Mouse (Mus musculus): ENCODE measurements around the gene Rras2. TPM values are rescaled to one million over a fixed set of nuclear protein-coding genes. Genes with fewer than 3 reads are reported as not detected.

Rras2 gene
- polyA plus RNA-seq, 1 experiment from 2014 or later, result 57.5 TPM

- Histone ChIP-seq H3K4me1 (peaks cover 80% of the 10 kb centered on the region), H3K36me3 (no peaks in the 10 kb centered on the region), H3K4me3 (peak overlapping the region; percentile 27; the same call in 1 of the 2 replicates), H3K9me3 (no peaks in the 10 kb centered on the region), H3K27ac (peak overlapping the region; percentile 32; the same call in 1 of the 2 replicates), H3K27me3 (ENCODE audit: insufficient read depth, poor library complexity, severe bottlenecking) (no peaks in the 10 kb centered on the region)
- 65% methylated on average over 24 of the region's 24 CpGs for WGBS
- no peak for DNase-seq (ENCODE audit: low spot score)
These were observed 13.8 kb downstream of the Rras2 start for GRCm38 (mm10) chr7:114103629-114104347.

GRCm38 (mm10) chr7:114103152-114103551 is 14.4 kb downstream of the Rras2 start:
- H3K9me3 ChIP-seq, result no peaks in the 10 kb centered on the region
- H3K27me3 ChIP-seq (ENCODE audit: insufficient read depth, poor library complexity, severe bottlenecking), result no peaks in the 10 kb centered on the region
- H3K27ac ChIP-seq, result no peak overlapping the region
- no peaks in the 10 kb centered on the region for H3K36me3 ChIP-seq
- DNase-seq (ENCODE audit: low spot score), result no peak
- peaks cover 75% of the 10 kb centered on the region for H3K4me1 ChIP-seq
- no peak overlapping the region for H3K4me3 ChIP-seq
- WGBS, result 81% methylated on average over 4 of the region's 4 CpGs

GRCm38 (mm10) chr7:114102609-114103008 is 15.0 kb downstream of the Rras2 start:
- Histone ChIP-seq H3K27ac (no peak overlapping the region), H3K9me3 (no peaks in the 10 kb centered on the region), H3K4me3 (no peak overlapping the region), H3K27me3 (ENCODE audit: insufficient read depth, poor library complexity, severe bottlenecking) (no peaks in the 10 kb centered on the region), H3K4me1 (peaks cover 70% of the 10 kb centered on the region), H3K36me3 (no peaks in the 10 kb centered on the region)
- no peak for DNase-seq (ENCODE audit: low spot score)
- WGBS, result 53% methylated on average over 4 of the region's 4 CpGs

- DNase-seq (ENCODE audit: low spot score), result no peak
- 37% methylated on average over 3 of the region's 3 CpGs for WGBS
- H3K4me1 ChIP-seq, result peaks cover 68% of the 10 kb centered on the region
- H3K27ac ChIP-seq, result 0 out of 2 replicates have a peak overlapping the region, but pooled peaks have one; percentile 47
- no peaks in the 10 kb centered on the region for H3K27me3 ChIP-seq (ENCODE audit: insufficient read depth, poor library complexity, severe bottlenecking)
- no peaks in the 10 kb centered on the region for H3K36me3 ChIP-seq
- no peaks in the 10 kb centered on the region for H3K9me3 ChIP-seq
- no peak overlapping the region for H3K4me3 ChIP-seq
These were observed 16.2 kb downstream of the Rras2 start for GRCm38 (mm10) chr7:114101412-114101811.

- no peak for DNase-seq (ENCODE audit: low spot score)
- no peaks in the 10 kb centered on the region for H3K27me3 ChIP-seq (ENCODE audit: insufficient read depth, poor library complexity, severe bottlenecking)
- no peak overlapping the region for H3K27ac ChIP-seq
- H3K4me3 ChIP-seq, result no peak overlapping the region
- H3K4me1 ChIP-seq, result peaks cover 74% of the 10 kb centered on the region
- H3K9me3 ChIP-seq, result no peaks in the 10 kb centered on the region
- WGBS, result 79% methylated on average over 8 of the region's 8 CpGs
- no peaks in the 10 kb centered on the region for H3K36me3 ChIP-seq
These were observed 23.9 kb downstream of the Rras2 start for GRCm38 (mm10) chr7:114093548-114094174.

- H3K36me3 ChIP-seq, result no peaks in the 10 kb centered on the region
- H3K4me3 ChIP-seq, result no peak overlapping the region
- 68% methylated on average over 10 of the region's 10 CpGs for WGBS
- H3K27ac ChIP-seq, result peak overlapping the region; percentile 52; the same call in 1 of the 2 replicates
- H3K4me1 ChIP-seq, result peaks cover 95% of the 10 kb centered on the region
- no peaks in the 10 kb centered on the region for H3K9me3 ChIP-seq
- no peak for DNase-seq (ENCODE audit: low spot score)
- H3K27me3 ChIP-seq (ENCODE audit: insufficient read depth, poor library complexity, severe bottlenecking), result no peaks in the 10 kb centered on the region
These were observed 26.6 kb downstream of the Rras2 start for GRCm38 (mm10) chr7:114090892-114091545.

GRCm38 (mm10) chr7:114090231-114090630 is 27.4 kb downstream of the Rras2 start:
- Histone ChIP-seq H3K27ac (no peak overlapping the region), H3K9me3 (no peaks in the 10 kb centered on the region), H3K4me1 (peaks cover 93% of the 10 kb centered on the region), H3K4me3 (no peak overlapping the region), H3K36me3 (no peaks in the 10 kb centered on the region), H3K27me3 (ENCODE audit: insufficient read depth, poor library complexity, severe bottlenecking) (no peaks in the 10 kb centered on the region)
- WGBS, result 78% methylated on average over 3 of the region's 3 CpGs
- DNase-seq (ENCODE audit: low spot score), result no peak

GRCm38 (mm10) chr7:114088918-114089317 is 28.7 kb downstream of the Rras2 start:
- no peak for DNase-seq (ENCODE audit: low spot score)
- no peaks in the 10 kb centered on the region for H3K9me3 ChIP-seq
- WGBS, result 38% methylated on average over 5 of the region's 5 CpGs
- no peak overlapping the region for H3K4me3 ChIP-seq
- H3K27me3 ChIP-seq (ENCODE audit: insufficient read depth, poor library complexity, severe bottlenecking), result no peaks in the 10 kb centered on the region
- 0 out of 2 replicates have a peak overlapping the region, but pooled peaks have one; percentile 22 for H3K27ac ChIP-seq
- no peaks in the 10 kb centered on the region for H3K36me3 ChIP-seq
- H3K4me1 ChIP-seq, result peaks cover 80% of the 10 kb centered on the region

- H3K36me3 ChIP-seq, result no peaks in the 10 kb centered on the region
- no peaks in the 10 kb centered on the region for H3K9me3 ChIP-seq
- WGBS, result 33% methylated on average over 11 of the region's 11 CpGs
- H3K27me3 ChIP-seq (ENCODE audit: insufficient read depth, poor library complexity, severe bottlenecking), result no peaks in the 10 kb centered on the region
- no peak overlapping the region for H3K4me3 ChIP-seq
- DNase-seq (ENCODE audit: low spot score), result no peak
- 0 out of 2 replicates have a peak overlapping the region, but pooled peaks have one; percentile 10 for H3K27ac ChIP-seq
- peaks cover 71% of the 10 kb centered on the region for H3K4me1 ChIP-seq
These were observed 29.6 kb downstream of the Rras2 start for GRCm38 (mm10) chr7:114087986-114088385.

- no peaks in the 10 kb centered on the region for H3K36me3 ChIP-seq
- H3K4me3 ChIP-seq, result no peak overlapping the region
- 38% methylated on average over 6 of the region's 6 CpGs for WGBS
- peak overlapping the region; percentile 33 for H3K27ac ChIP-seq
- no peaks in the 10 kb centered on the region for H3K9me3 ChIP-seq
- no peak for DNase-seq (ENCODE audit: low spot score)
- no peaks in the 10 kb centered on the region for H3K27me3 ChIP-seq (ENCODE audit: insufficient read depth, poor library complexity, severe bottlenecking)
- peaks cover 68% of the 10 kb centered on the region for H3K4me1 ChIP-seq
These were observed 30.2 kb downstream of the Rras2 start for GRCm38 (mm10) chr7:114087341-114087740.

GRCm38 (mm10) chr7:114086021-114086710 is 31.4 kb downstream of the Rras2 start:
- no peak for DNase-seq (ENCODE audit: low spot score)
- peak overlapping the region; percentile 33; the same call in 1 of the 2 replicates for H3K27ac ChIP-seq
- no peak overlapping the region for H3K4me3 ChIP-seq
- 65% methylated on average over 6 of the region's 6 CpGs for WGBS
- no peaks in the 10 kb centered on the region for H3K36me3 ChIP-seq
- no peaks in the 10 kb centered on the region for H3K9me3 ChIP-seq
- peaks cover 63% of the 10 kb centered on the region for H3K4me1 ChIP-seq
- H3K27me3 ChIP-seq (ENCODE audit: insufficient read depth, poor library complexity, severe bottlenecking), result no peaks in the 10 kb centered on the region

GRCm38 (mm10) chr7:114083760-114084159 is 33.8 kb downstream of the Rras2 start:
- H3K9me3 ChIP-seq, result no peaks in the 10 kb centered on the region
- 68% methylated on average over 3 of the region's 3 CpGs for WGBS

More at GRCm38 (mm10) chr7:114083760-114084159, 33.8 kb downstream of the Rras2 start:
- Histone ChIP-seq H3K27ac (no peak overlapping the region), H3K4me1 (peaks cover 57% of the 10 kb centered on the region), H3K36me3 (no peaks in the 10 kb centered on the region), H3K4me3 (no peak overlapping the region), H3K27me3 (ENCODE audit: insufficient read depth, poor library complexity, severe bottlenecking) (no peaks in the 10 kb centered on the region)
- no peak for DNase-seq (ENCODE audit: low spot score)
